Mouse (Mus musculus) brain, embryonic 18.5 days (tissue): ENCODE data around the gene Grwd1.

Experiments
- DNase-seq: peaks from one replicate; pipeline ENCODE4 v3.0.0-alpha.2; 2012; ENCODE audit warnings: low read depth, low spot score

The Grwd1 gene

DNA sequence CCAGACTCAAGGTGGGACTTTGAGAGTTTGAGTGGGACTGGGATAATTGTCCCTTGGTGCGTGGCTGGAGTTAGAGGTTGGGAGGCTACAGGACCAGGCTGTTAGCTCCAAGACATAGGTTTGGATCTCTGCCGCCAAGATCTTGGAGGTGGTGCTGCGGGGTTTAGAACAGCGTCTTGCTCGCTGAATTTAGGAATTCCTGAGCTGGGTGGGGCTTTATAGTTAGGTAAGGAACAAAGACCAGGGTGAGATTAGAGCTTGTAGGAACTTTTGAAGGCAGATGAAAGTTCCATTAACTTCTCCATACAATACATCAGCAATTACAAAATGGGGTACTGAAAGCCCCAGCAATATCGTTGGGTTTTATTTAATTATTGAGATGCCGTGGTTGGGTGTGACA, 30.7 kb downstream of the Grwd1 start:
- DNase-seq: no peak

DNA sequence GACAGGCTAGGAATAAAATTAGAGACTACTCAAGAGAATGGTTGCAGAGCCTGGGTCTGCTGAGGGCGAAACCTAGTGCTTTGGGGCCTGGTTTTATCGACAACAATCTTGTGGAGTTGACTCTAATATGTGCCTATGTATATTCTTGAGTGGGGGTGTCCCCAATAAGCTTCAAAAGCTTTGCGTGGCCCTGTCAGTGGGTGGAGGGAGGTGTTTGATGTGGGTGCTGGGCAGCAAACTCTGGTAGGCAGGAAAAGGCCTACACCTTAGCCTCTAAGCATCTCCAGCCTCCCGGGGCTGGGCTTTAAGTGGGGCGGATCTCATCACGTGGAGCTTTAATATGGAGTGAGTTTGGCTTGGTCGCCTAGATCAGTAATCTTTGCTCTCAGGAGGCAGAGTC, 31.8 kb downstream of the Grwd1 start:
- no peak for DNase-seq

DNA sequence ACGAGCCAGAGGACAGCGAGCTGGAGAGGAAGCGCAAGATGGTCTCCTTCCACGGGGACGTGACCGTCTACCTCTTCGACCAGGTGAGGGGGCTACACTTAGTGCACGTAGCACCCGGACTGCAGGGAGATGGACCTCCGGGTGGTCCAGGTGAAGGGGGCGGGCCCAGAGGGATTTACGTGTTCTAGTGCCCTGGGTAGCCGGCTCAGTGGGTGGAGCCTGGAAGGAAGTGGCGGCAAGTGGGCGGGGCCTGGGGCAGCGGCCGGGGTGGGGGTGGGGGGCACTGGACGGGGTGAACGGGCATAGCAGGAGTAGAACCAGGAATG, 32.3 kb downstream of the Grwd1 start:
- DNase-seq: no peak

DNA sequence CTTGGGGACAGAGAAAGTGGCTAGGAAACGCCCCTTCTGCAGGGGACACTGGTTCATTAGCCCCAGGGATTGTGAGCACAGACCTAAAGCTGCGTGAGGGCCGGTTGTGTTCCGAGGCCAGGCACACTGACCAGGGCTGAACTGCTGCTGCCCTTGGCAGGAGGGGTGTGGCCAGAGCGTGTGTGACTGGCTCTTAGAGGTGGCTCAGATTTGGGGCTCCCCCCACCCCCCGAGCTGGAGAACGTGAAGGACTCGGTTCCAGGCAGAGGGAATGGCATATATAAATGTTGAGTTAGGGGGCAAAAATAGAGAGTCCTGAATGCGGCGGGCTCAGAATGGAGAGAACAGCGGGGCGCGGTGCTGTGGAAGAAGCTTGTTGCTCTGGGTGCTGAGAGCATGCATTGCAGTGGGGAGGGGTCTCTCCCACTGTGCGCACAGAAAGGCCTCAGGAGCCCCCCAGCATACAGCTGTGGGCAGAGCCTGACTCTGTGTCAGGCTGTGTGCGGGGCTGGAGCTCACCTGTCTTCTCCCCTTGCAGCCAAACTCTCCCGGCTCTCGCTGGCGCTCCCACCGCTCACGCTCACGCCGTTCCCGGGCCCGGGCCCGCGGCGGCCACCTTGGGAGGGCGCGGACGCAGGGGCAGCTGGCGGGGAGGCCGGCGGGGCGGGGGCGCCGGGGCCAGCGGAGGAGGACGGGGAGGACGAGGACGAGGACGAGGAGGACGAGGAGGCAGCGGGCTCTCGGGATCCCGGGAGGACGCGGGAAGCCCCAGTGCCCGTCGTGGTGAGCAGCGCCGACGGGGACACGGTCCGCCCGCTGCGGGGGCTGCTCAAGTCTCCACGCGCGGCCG, 32.9 kb downstream of the Grwd1 start:
- no peak for DNase-seq

GRCm38 (mm10) chr7:45796950-45797349, 33.8 kb downstream of the Grwd1 start:
- DNase-seq: no peak

- no peak for DNase-seq
Observed at GRCm38 (mm10) chr7:45794971-45795370, 35.8 kb downstream of the Grwd1 start.

GRCm38 (mm10) chr7:45793969-45794585, 36.7 kb downstream of the Grwd1 start:
- no peak for DNase-seq

DNA sequence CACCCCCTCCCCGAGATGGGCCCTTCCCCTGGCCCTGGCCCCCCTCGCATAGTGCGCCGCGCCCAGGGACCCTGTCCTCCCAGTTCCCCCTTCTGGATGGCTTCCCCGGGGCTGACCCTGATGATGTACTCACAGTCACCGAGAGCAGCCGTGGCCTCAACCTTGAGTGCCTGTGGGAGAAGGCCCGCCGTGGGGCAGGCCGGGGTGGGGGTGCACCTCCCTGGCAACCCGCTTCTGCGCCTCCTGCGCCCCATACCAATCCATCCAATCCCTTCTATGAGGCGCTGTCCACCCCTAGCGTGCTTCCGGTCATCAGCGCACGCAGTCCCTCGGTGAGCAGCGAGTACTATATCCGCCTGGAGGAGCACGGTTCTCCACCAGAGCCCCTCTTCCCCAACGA, 37.5 kb downstream of the Grwd1 start:
- no peak for DNase-seq

GRCm38 (mm10) chr7:45791756-45792490, 38.8 kb downstream of the Grwd1 start:
- no peak for DNase-seq

- DNase-seq: no peak
Observed at GRCm38 (mm10) chr7:45790721-45791120, 40.0 kb downstream of the Grwd1 start.

GRCm38 (mm10) chr7:45787642-45788041, 43.1 kb downstream of the Grwd1 start:
- no peak for DNase-seq

DNA sequence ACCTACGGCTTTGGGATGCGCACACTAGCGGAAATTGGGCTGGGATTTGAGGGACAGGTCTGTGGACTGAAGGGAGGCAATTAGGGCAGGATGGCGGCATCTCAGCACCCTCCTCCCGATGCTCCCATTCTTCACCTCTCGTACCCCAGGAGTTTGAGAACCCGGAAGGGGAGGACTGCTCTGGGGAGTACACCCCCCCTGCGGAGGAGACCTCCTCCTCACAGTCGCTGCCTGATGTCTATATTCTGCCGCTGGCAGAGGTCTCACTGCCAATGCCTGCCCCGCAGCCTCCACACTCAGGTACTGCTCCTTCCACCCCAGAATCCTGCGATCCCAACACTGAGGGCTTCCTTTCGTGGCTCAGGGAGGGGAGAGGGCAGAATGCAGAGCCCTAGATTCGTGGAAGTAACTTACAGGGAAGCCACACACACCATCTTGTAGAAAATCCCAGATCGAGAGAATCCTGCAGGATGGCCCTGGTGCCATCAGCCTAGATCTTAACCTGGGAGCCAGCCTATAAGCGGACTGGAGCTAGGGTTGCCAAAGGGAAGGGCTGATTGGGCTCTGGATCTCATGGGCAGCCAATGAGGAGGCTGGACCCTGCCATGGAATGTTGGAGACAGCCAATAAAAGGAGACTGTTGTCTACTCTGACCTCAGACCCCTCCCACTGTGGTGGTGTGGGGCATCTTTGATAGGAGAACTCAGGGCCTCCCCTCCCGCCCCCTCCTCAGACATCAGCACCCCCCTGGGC, 43.9 kb downstream of the Grwd1 start:
- peak; percentile 18 for DNase-seq

DNA sequence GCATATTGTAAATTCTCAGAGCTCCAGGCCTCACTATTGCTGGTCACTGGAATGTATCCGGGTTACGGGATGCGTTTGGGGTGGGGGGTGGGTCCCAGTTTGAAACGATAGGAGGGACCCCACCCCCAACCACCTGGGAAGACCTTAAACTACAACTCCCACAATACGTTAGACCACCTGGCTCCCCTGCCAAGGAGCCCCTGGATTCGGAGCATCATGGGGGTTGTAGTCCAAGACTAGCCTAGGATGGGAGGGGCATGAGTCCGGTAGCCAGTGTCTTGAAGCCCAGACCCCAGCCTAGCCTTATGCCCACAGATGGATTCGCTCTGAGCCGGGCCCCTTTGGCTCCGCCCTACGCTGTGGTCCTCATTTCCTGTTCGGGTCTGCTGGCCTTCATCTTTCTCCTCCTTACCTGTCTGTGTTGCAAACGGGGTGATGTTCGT, 44.6 kb downstream of the Grwd1 start:
- DNase-seq: peak; percentile 51

DNA sequence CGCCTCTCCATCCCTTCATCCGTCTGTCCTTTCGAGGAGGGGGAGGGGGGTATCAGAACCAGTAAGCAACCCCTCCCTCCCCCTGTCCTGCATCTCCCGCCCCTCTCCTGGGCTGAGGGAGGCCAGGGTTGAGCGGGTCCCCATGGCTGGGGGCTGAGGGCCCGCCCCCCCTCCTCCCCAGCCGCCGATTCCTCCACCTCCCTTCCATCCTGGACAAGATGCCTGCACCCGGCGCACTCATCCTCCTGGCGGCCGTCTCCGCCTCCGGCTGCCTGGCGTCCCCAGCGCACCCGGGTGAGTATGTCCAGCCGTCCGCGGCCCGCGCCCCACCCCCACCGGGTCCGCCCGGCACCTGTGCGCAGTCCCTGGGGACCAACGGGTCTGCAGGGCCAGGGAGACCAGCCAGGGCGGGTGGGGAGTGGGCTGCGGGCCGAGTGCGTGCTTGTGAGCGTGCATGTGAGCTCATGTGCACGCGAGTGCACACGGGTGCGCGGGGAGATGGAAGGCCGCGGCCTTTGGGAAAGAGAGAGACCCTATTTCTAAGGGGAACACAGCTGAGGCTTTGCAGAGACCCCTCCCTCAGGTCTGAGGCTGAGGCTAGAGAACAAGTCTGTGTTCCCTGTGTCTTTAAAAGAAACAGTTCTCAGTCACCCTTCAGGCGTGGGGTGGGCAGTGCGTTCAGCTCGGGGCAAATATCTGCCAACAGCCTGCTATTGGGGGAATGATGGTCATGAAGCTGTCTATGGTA, 45.2 kb downstream of the Grwd1 start:
- no peak for DNase-seq

- peak; percentile 96 for DNase-seq
Observed at GRCm38 (mm10) chr7:45784524-45785372, 46.0 kb downstream of the Grwd1 start, which contains the start of gene Sult2b1. Gene Sult2b1, minus strand, starts transcription at chr7:45784669.

DNA sequence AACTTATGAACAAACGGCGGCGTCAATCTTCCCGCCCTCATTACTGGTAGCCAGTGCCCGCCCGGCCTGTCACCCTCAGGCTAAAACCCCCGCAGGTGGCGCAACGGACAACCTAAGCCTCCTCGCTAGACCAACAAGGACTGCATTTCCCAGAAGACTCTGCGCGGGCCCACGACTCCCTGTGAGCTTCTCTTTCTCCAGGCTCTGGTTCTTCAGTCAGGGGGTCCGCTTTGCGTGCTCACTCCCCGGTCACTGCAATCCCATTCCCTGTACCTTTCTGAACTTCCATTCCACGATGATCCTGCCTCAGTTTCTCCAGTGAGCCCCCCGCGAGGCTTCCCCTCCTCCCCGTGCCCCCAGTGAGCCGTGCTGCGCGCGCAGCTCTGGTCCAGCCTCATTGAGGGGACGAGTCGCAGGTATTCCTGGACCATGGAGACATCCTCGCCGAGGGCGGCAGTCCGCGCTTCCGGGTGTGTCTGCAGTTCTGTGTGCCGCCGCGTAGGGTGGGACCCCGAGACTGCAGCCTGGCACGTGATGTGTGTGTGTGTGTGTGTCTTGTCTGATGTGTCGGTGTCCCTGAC, 47.1 kb downstream of the Grwd1 start, which contains the start of gene Lmtk3:
TSS of gene Lmtk3 (plus strand) at position 228 of the 581 bp plus-strand sequence.
- DNase-seq: peak; percentile 63

- DNase-seq: no peak
Observed at GRCm38 (mm10) chr7:45782271-45782670, 48.5 kb downstream of the Grwd1 start.

- no peak for DNase-seq
Observed at GRCm38 (mm10) chr7:45779081-45779641, 51.6 kb downstream of the Grwd1 start.

DNA sequence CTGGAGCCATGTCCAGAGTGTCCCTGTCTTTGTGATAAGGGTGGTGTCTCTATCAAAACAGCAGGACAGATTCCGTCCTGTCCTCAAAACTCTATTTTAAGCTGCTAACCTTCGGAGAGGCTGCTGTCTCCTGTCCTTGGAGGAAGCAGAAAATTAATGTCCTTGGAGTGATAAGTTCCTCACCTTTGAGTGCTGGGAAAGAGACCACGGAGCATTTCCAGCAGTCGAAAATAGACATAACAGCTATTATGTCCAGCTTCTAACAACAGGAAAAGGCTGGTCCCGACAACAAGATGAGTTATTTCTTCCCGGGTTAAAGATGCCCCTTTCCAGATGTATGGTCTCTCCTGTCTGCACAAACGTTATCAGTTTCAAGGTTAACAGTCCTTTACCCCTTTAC, 55.5 kb downstream of the Grwd1 start:
- no peak for DNase-seq
